Mouse (Mus musculus) erythroblast, embryonic 14.5 days (primary cell): ENCODE measurements around the gene Ifitm10.

ENCODE experiments used
- GATA1 ChIP-seq: IDR thresholded peaks from 2 replicates; pipeline ENCODE4 v1.6.1; 2012; ENCODE audit warnings: low read length, inconsistent platforms, mixed read lengths
- TAL1 ChIP-seq: IDR thresholded peaks from 3 replicates; pipeline ENCODE4 v1.6.1; 2012; ENCODE audit warnings: low read length, inconsistent platforms, mixed read lengths

GRCm38 (mm10) chr7:142284023-142284591 lies 89.4 kb downstream of the Ifitm10 start:
- TF ChIP-seq GATA1 (no peak), TAL1 (no peak)
